Mouse (Mus musculus): ENCODE measurements around the gene Slc26a6. TPM values are rescaled to one million over a fixed set of nuclear protein-coding genes. Genes with fewer than 3 reads are reported as not detected.

Slc26a6 gene
- 15.9 and 20.8 TPM in 2 replicates for polyA plus RNA-seq (2012; rRNA removed)

GRCm38 (mm10) chr9:108852976-108853375 is at the start of gene Slc26a6:
Gene Slc26a6, plus strand, starts transcription at chr9:108853283.
- 0 out of 2 replicates have a peak within 1 kb of the TSS, but pooled peaks have one; percentile 29 for H3K27ac ChIP-seq (ENCODE audit: insufficient read depth, low read length)
- peak within 1 kb of the TSS; percentile 63 for H3K4me3 ChIP-seq (ENCODE audit: insufficient read depth, low read length)
- no peak for TF ChIP-seq CTCF (IDR thresholded peaks at IDR 0.05; ENCODE audit: extremely low read depth, insufficient read depth, low read length)
- no peak for TF ChIP-seq POLR2A (IDR thresholded peaks at IDR 0.05; ENCODE audit: extremely low read depth, insufficient read depth, low read length)
- no peaks in the 10 kb centered on the region for H3K4me1 ChIP-seq (ENCODE audit: control insufficient read depth, insufficient read depth, low read length)

- no peak for TF ChIP-seq POLR2A (IDR thresholded peaks at IDR 0.05; ENCODE audit: extremely low read depth, insufficient read depth, low read length)
- no peak for TF ChIP-seq CTCF (IDR thresholded peaks at IDR 0.05; ENCODE audit: extremely low read depth, insufficient read depth, low read length)
- Histone ChIP-seq H3K4me1 (ENCODE audit: control insufficient read depth, insufficient read depth, low read length) (peaks cover 5% of the 10 kb centered on the region; the same call in 1 of the 2 replicates), H3K4me3 (ENCODE audit: insufficient read depth, low read length) (no peak overlapping the region), H3K27ac (ENCODE audit: insufficient read depth, low read length) (no peak overlapping the region)
These were observed 47.3 kb upstream of the Slc26a6 start for GRCm38 (mm10) chr9:108805768-108806167.

- Histone ChIP-seq H3K4me1 (ENCODE audit: control insufficient read depth, insufficient read depth, low read length) (peaks cover 5% of the 10 kb centered on the region; the same call in 1 of the 2 replicates), H3K27ac (ENCODE audit: insufficient read depth, low read length) (no peak overlapping the region), H3K4me3 (ENCODE audit: insufficient read depth, low read length) (no peak overlapping the region)
- TF ChIP-seq POLR2A (IDR thresholded peaks at IDR 0.05; ENCODE audit: extremely low read depth, insufficient read depth, low read length): no peak
These were observed 46.7 kb upstream of the Slc26a6 start for GRCm38 (mm10) chr9:108806379-108806778.

- Histone ChIP-seq H3K4me3 (ENCODE audit: insufficient read depth, low read length) (no peak overlapping the region), H3K27ac (ENCODE audit: insufficient read depth, low read length) (no peak overlapping the region), H3K4me1 (ENCODE audit: control insufficient read depth, insufficient read depth, low read length) (0 out of 2 replicates have a peak, but pooled peaks cover 3% of the 10 kb centered on the region)
- no peak for TF ChIP-seq CTCF (IDR thresholded peaks at IDR 0.05; ENCODE audit: extremely low read depth, insufficient read depth, low read length)
- no peak for TF ChIP-seq POLR2A (IDR thresholded peaks at IDR 0.05; ENCODE audit: extremely low read depth, insufficient read depth, low read length)
These were observed 46.3 kb upstream of the Slc26a6 start for GRCm38 (mm10) chr9:108806831-108807230.

- Histone ChIP-seq H3K27ac (ENCODE audit: insufficient read depth, low read length) (no peak overlapping the region), H3K4me1 (ENCODE audit: control insufficient read depth, insufficient read depth, low read length) (0 out of 2 replicates have a peak, but pooled peaks cover 3% of the 10 kb centered on the region), H3K4me3 (ENCODE audit: insufficient read depth, low read length) (no peak overlapping the region)
- TF ChIP-seq POLR2A (IDR thresholded peaks at IDR 0.05; ENCODE audit: extremely low read depth, insufficient read depth, low read length): no peak
- TF ChIP-seq CTCF (IDR thresholded peaks at IDR 0.05; ENCODE audit: extremely low read depth, insufficient read depth, low read length): no peak
These were observed 45.4 kb upstream of the Slc26a6 start for GRCm38 (mm10) chr9:108807674-108808073.

GRCm38 (mm10) chr9:108808163-108808665 is 44.9 kb upstream of the Slc26a6 start, which contains the start of gene Nckipsd:
Gene Nckipsd, plus strand, starts transcription at chr9:108808368.
- peak within 1 kb of the TSS; percentile 54 for H3K27ac ChIP-seq (ENCODE audit: insufficient read depth, low read length)
- TF ChIP-seq POLR2A (IDR thresholded peaks at IDR 0.05; ENCODE audit: extremely low read depth, insufficient read depth, low read length) (peak; percentile 61; the same call in 1 of the 2 replicates), CTCF (IDR thresholded peaks at IDR 0.05; ENCODE audit: extremely low read depth, insufficient read depth, low read length) (peak; percentile 56)
- H3K4me1 ChIP-seq (ENCODE audit: control insufficient read depth, insufficient read depth, low read length): 0 out of 2 replicates have a peak, but pooled peaks cover 3% of the 10 kb centered on the region
- H3K4me3 ChIP-seq (ENCODE audit: insufficient read depth, low read length): peak within 1 kb of the TSS; percentile 94

- 0 out of 2 replicates have a peak, but pooled peaks cover 3% of the 10 kb centered on the region for H3K4me1 ChIP-seq (ENCODE audit: control insufficient read depth, insufficient read depth, low read length)
These were observed 43.9 kb upstream of the Slc26a6 start for GRCm38 (mm10) chr9:108809188-108809587.

GRCm38 (mm10) chr9:108809723-108810122 is 43.4 kb upstream of the Slc26a6 start:
- no peak for TF ChIP-seq CTCF (IDR thresholded peaks at IDR 0.05; ENCODE audit: extremely low read depth, insufficient read depth, low read length)
- no peak for TF ChIP-seq POLR2A (IDR thresholded peaks at IDR 0.05; ENCODE audit: extremely low read depth, insufficient read depth, low read length)
- peak overlapping the region; percentile 94; the same call in 1 of the 2 replicates for H3K4me3 ChIP-seq (ENCODE audit: insufficient read depth, low read length)
- no peak overlapping the region for H3K27ac ChIP-seq (ENCODE audit: insufficient read depth, low read length)
- 0 out of 2 replicates have a peak, but pooled peaks cover 3% of the 10 kb centered on the region for H3K4me1 ChIP-seq (ENCODE audit: control insufficient read depth, insufficient read depth, low read length)

More at GRCm38 (mm10) chr9:108809188-108809587, 43.9 kb upstream of the Slc26a6 start:
- TF ChIP-seq CTCF (IDR thresholded peaks at IDR 0.05; ENCODE audit: extremely low read depth, insufficient read depth, low read length) (no peak), POLR2A (IDR thresholded peaks at IDR 0.05; ENCODE audit: extremely low read depth, insufficient read depth, low read length) (no peak)
- peak overlapping the region; percentile 94 for H3K4me3 ChIP-seq (ENCODE audit: insufficient read depth, low read length)
- no peak overlapping the region for H3K27ac ChIP-seq (ENCODE audit: insufficient read depth, low read length)

- TF ChIP-seq POLR2A (IDR thresholded peaks at IDR 0.05; ENCODE audit: extremely low read depth, insufficient read depth, low read length): no peak
- TF ChIP-seq CTCF (IDR thresholded peaks at IDR 0.05; ENCODE audit: extremely low read depth, insufficient read depth, low read length): no peak
- H3K4me1 ChIP-seq (ENCODE audit: control insufficient read depth, insufficient read depth, low read length): 0 out of 2 replicates have a peak, but pooled peaks cover 3% of the 10 kb centered on the region
- no peak overlapping the region for H3K27ac ChIP-seq (ENCODE audit: insufficient read depth, low read length)
- no peak overlapping the region for H3K4me3 ChIP-seq (ENCODE audit: insufficient read depth, low read length)
These were observed 42.6 kb upstream of the Slc26a6 start for GRCm38 (mm10) chr9:108810516-108810915.

- Histone ChIP-seq H3K4me1 (ENCODE audit: control insufficient read depth, insufficient read depth, low read length) (no peaks in the 10 kb centered on the region), H3K4me3 (ENCODE audit: insufficient read depth, low read length) (no peak overlapping the region), H3K27ac (ENCODE audit: insufficient read depth, low read length) (no peak overlapping the region)
- TF ChIP-seq POLR2A (IDR thresholded peaks at IDR 0.05; ENCODE audit: extremely low read depth, insufficient read depth, low read length) (no peak), CTCF (IDR thresholded peaks at IDR 0.05; ENCODE audit: extremely low read depth, insufficient read depth, low read length) (no peak)
These were observed 37.5 kb upstream of the Slc26a6 start for GRCm38 (mm10) chr9:108815557-108815956.

All from cortical plate, adult 2 months (tissue).